Mouse (Mus musculus): ENCODE results near the gene Camk1d.

GRCm38 (mm10) chr2:5645584-5645983 is 68.7 kb downstream of the Camk1d start:
- no peak for TF ChIP-seq CTCF (IDR thresholded peaks at IDR 0.05; ENCODE audit: low read depth)
- no peak for TF ChIP-seq EP300 (IDR thresholded peaks at IDR 0.05; ENCODE audit: low read depth)

All from liver, embryonic 14.5 days (tissue).